Mouse (Mus musculus) forebrain, embryonic 10.5 days (tissue): Measurements from ENCODE around the gene Ano4. TPM values are rescaled to one million over a fixed set of nuclear protein-coding genes. Genes with fewer than 3 reads are reported as not detected.

ENCODE experiments used
- DNase-seq: peaks from one replicate; pipeline ENCODE4 v3.0.0-alpha.2; 2017; ENCODE audit warnings: low spot score; ENCODE audit errors: extremely low spot score
- H3K27ac ChIP-seq: fragments of 300-500 bp; sonication (generic); 2 replicates; pipeline ENCODE4 v1.5.1; 2016; ENCODE audit warnings: mild to moderate bottlenecking
- H3K27me3 ChIP-seq: fragments of 300-500 bp; sonication (generic); 2 replicates; pipeline ENCODE4 v1.6.1; 2016; ENCODE audit warnings: mild to moderate bottlenecking; ENCODE audit not compliant: poor library complexity, severe bottlenecking
- H3K36me3 ChIP-seq: fragments of 300-500 bp; sonication (generic); replicated peaks from 2 replicates; pipeline ENCODE4 v1.6.1; 2016; ENCODE audit warnings: mild to moderate bottlenecking, moderate library complexity
- H3K4me1 ChIP-seq: fragments of 300-500 bp; sonication (generic); 2 replicates; pipeline ENCODE4 v1.6.1; 2016
- H3K4me3 ChIP-seq: fragments of 300-500 bp; sonication (generic); 2 replicates; pipeline ENCODE4 v1.5.1; 2016; ENCODE audit warnings: mild to moderate bottlenecking, moderate library complexity
- H3K9me3 ChIP-seq: fragments of 300-500 bp; sonication (generic); 2 replicates; pipeline ENCODE4 v1.6.1; 2016; ENCODE audit warnings: mild to moderate bottlenecking, moderate library complexity
- WGBS: fragments of 180-500 bp; shearing (Covaris S2); methylation state at CpG from one replicate; pipeline ENCODE4 v1.1.7; 2016; 5-methylcytosine and 5-hydroxymethylcytosine counted together
- polyA plus RNA-seq: library from polyadenylated mRNA; unstranded; fragments of >200 nt; fragmentation: Nextera tagmentation; extraction: Ambion mirVana; gene quantifications from 2 replicates; pipeline ENCODE4 v1.2.1, GENCODE M21; 2016

Gene Ano4
- polyA plus RNA-seq, 1 experiment from 2014 or later, result 0.41 TPM

- no peaks in the 10 kb centered on the region for H3K4me1 ChIP-seq
- 94% methylated on average over 10 of the region's 10 CpGs for WGBS
- DNase-seq, result no peak
- no peak overlapping the region for H3K27ac ChIP-seq
- no peaks in the 10 kb centered on the region for H3K27me3 ChIP-seq
- H3K9me3 ChIP-seq, result no peaks in the 10 kb centered on the region
- no peak overlapping the region for H3K4me3 ChIP-seq
- H3K36me3 ChIP-seq, result no peaks in the 10 kb centered on the region
Observed at GRCm38 (mm10) chr10:89196444-89196843, 148.1 kb downstream of the Ano4 start.

- Histone ChIP-seq H3K9me3 (no peaks in the 10 kb centered on the region), H3K27ac (no peak overlapping the region), H3K4me3 (no peak overlapping the region), H3K36me3 (no peaks in the 10 kb centered on the region), H3K4me1 (no peaks in the 10 kb centered on the region), H3K27me3 (no peaks in the 10 kb centered on the region)
- WGBS, result 77% methylated on average over 3 of the region's 3 CpGs
- no peak for DNase-seq
Observed at GRCm38 (mm10) chr10:89195068-89195467, 149.5 kb downstream of the Ano4 start.

GRCm38 (mm10) chr10:89194440-89194839 is 150.1 kb downstream of the Ano4 start:
- 88% methylated on average over 7 of the region's 7 CpGs for WGBS
- Histone ChIP-seq H3K27ac (no peak overlapping the region), H3K27me3 (no peaks in the 10 kb centered on the region), H3K9me3 (no peaks in the 10 kb centered on the region), H3K36me3 (no peaks in the 10 kb centered on the region), H3K4me3 (no peak overlapping the region), H3K4me1 (no peaks in the 10 kb centered on the region)
- DNase-seq, result no peak

GRCm38 (mm10) chr10:89177921-89178320 is 166.6 kb downstream of the Ano4 start:
- 87% methylated on average over 4 of the region's 4 CpGs for WGBS
- H3K36me3 ChIP-seq, result no peaks in the 10 kb centered on the region
- H3K27me3 ChIP-seq, result no peaks in the 10 kb centered on the region
- DNase-seq, result no peak
- H3K4me3 ChIP-seq, result no peak overlapping the region
- no peaks in the 10 kb centered on the region for H3K9me3 ChIP-seq
- H3K4me1 ChIP-seq, result no peaks in the 10 kb centered on the region
- H3K27ac ChIP-seq, result no peak overlapping the region

- H3K4me1 ChIP-seq, result no peaks in the 10 kb centered on the region
- no peaks in the 10 kb centered on the region for H3K27me3 ChIP-seq
- no peak for DNase-seq
- H3K36me3 ChIP-seq, result no peaks in the 10 kb centered on the region
- 80% methylated on average over 1 of the region's 1 CpGs for WGBS
- H3K4me3 ChIP-seq, result no peak overlapping the region
- H3K9me3 ChIP-seq, result peaks cover 4% of the 10 kb centered on the region; the same call in 1 of the 2 replicates
- H3K27ac ChIP-seq, result no peak overlapping the region
Observed at GRCm38 (mm10) chr10:89164533-89164932, 180.0 kb downstream of the Ano4 start.

- Histone ChIP-seq H3K4me1 (no peaks in the 10 kb centered on the region), H3K9me3 (no peaks in the 10 kb centered on the region), H3K36me3 (no peaks in the 10 kb centered on the region), H3K27me3 (no peaks in the 10 kb centered on the region), H3K4me3 (no peak overlapping the region), H3K27ac (no peak overlapping the region)
- WGBS, result 83% methylated on average over 2 of the region's 2 CpGs
- no peak for DNase-seq
Observed at GRCm38 (mm10) chr10:89155502-89155901, 189.1 kb downstream of the Ano4 start.

GRCm38 (mm10) chr10:89154797-89155465 is 189.6 kb downstream of the Ano4 start:
- H3K9me3 ChIP-seq, result no peaks in the 10 kb centered on the region
- H3K27ac ChIP-seq, result no peak overlapping the region
- H3K4me1 ChIP-seq, result no peaks in the 10 kb centered on the region
- no peak overlapping the region for H3K4me3 ChIP-seq
- no peaks in the 10 kb centered on the region for H3K27me3 ChIP-seq
- H3K36me3 ChIP-seq, result no peaks in the 10 kb centered on the region
- no peak for DNase-seq
- WGBS, result 88% methylated on average over 2 of the region's 2 CpGs

GRCm38 (mm10) chr10:89149166-89149565 is 195.4 kb downstream of the Ano4 start:
- peaks cover 6% of the 10 kb centered on the region; the same call in 1 of the 2 replicates for H3K4me1 ChIP-seq
- H3K27me3 ChIP-seq, result no peaks in the 10 kb centered on the region
- WGBS, result 90% methylated on average over 11 of the region's 11 CpGs
- H3K9me3 ChIP-seq, result no peaks in the 10 kb centered on the region
- no peak overlapping the region for H3K27ac ChIP-seq
- H3K36me3 ChIP-seq, result no peaks in the 10 kb centered on the region
- no peak for DNase-seq
- no peak overlapping the region for H3K4me3 ChIP-seq

- no peaks in the 10 kb centered on the region for H3K36me3 ChIP-seq
- no peak for DNase-seq
- H3K9me3 ChIP-seq, result no peaks in the 10 kb centered on the region
- 58% methylated on average over 6 of the region's 6 CpGs for WGBS
- no peak overlapping the region for H3K4me3 ChIP-seq
- H3K27ac ChIP-seq, result no peak overlapping the region
- no peaks in the 10 kb centered on the region for H3K4me1 ChIP-seq
- no peaks in the 10 kb centered on the region for H3K27me3 ChIP-seq
Observed at GRCm38 (mm10) chr10:89121391-89121790, 223.2 kb downstream of the Ano4 start.

- Histone ChIP-seq H3K36me3 (no peaks in the 10 kb centered on the region), H3K4me1 (no peaks in the 10 kb centered on the region), H3K9me3 (no peaks in the 10 kb centered on the region), H3K27ac (no peak overlapping the region), H3K4me3 (no peak overlapping the region), H3K27me3 (no peaks in the 10 kb centered on the region)
- 90% methylated on average over 6 of the region's 6 CpGs for WGBS
- DNase-seq, result no peak
Observed at GRCm38 (mm10) chr10:89114381-89114780, 230.2 kb downstream of the Ano4 start.

- Histone ChIP-seq H3K27ac (no peak overlapping the region), H3K4me1 (no peaks in the 10 kb centered on the region), H3K4me3 (no peak overlapping the region), H3K27me3 (no peaks in the 10 kb centered on the region), H3K9me3 (no peaks in the 10 kb centered on the region), H3K36me3 (no peaks in the 10 kb centered on the region)
- no peak for DNase-seq
- 86% methylated on average over 2 of the region's 2 CpGs for WGBS
Observed at GRCm38 (mm10) chr10:89111466-89111865, 233.1 kb downstream of the Ano4 start.

GRCm38 (mm10) chr10:89110917-89111316 is 233.6 kb downstream of the Ano4 start:
- H3K27me3 ChIP-seq, result no peaks in the 10 kb centered on the region
- no peak overlapping the region for H3K4me3 ChIP-seq
- DNase-seq, result no peak
- 90% methylated on average over 1 of the region's 1 CpGs for WGBS
- H3K4me1 ChIP-seq, result no peaks in the 10 kb centered on the region
- H3K27ac ChIP-seq, result no peak overlapping the region
- H3K9me3 ChIP-seq, result no peaks in the 10 kb centered on the region
- no peaks in the 10 kb centered on the region for H3K36me3 ChIP-seq

- no peaks in the 10 kb centered on the region for H3K36me3 ChIP-seq
- H3K27ac ChIP-seq, result no peak overlapping the region
- no peak overlapping the region for H3K4me3 ChIP-seq
- H3K27me3 ChIP-seq, result no peaks in the 10 kb centered on the region
- H3K4me1 ChIP-seq, result no peaks in the 10 kb centered on the region
- H3K9me3 ChIP-seq, result no peaks in the 10 kb centered on the region
- no peak for DNase-seq
- WGBS, result 77% methylated on average over 2 of the region's 2 CpGs
Observed at GRCm38 (mm10) chr10:89103594-89103993, 241.0 kb downstream of the Ano4 start.

GRCm38 (mm10) chr10:89102025-89102424 is 242.5 kb downstream of the Ano4 start:
- H3K27me3 ChIP-seq, result no peaks in the 10 kb centered on the region
- no peak overlapping the region for H3K4me3 ChIP-seq
- H3K27ac ChIP-seq, result no peak overlapping the region
- DNase-seq, result no peak
- WGBS, result 70% methylated on average over 7 of the region's 7 CpGs
- no peaks in the 10 kb centered on the region for H3K4me1 ChIP-seq
- no peaks in the 10 kb centered on the region for H3K9me3 ChIP-seq
- no peaks in the 10 kb centered on the region for H3K36me3 ChIP-seq
